18 mouse cellular contexts compared by ENCODE assay signal in genomic region chr1:43385008-43385407, GRCm38 (mm10).
"Had no signal": no experiment of that assay in that cellular context is flagged by ENCODE, and none has a peak within 500 bp of the region (broad histone marks: within the 10 kb centered on the region; RNA-seq: fewer than 3 reads in every experiment).

No protein-coding gene starts in this region.

- ATAC-seq: intestine, postnatal 0 days; midbrain, embryonic 15.5 days had no signal

- H3K4me3 ChIP-seq: left cerebral cortex, adult 2 months; lung, embryonic 15.5 days; midbrain, embryonic 12.5 days; midbrain, embryonic 15.5 days; neural tube, embryonic 12.5 days; neural tube, embryonic 15.5 days had no signal

- H3K27ac ChIP-seq: kidney, postnatal 0 days; left cerebral cortex, adult 2 months; lung, embryonic 15.5 days; midbrain, embryonic 12.5 days; midbrain, embryonic 15.5 days; neural tube, embryonic 12.5 days; neural tube, embryonic 15.5 days had no signal

- H3K27me3 ChIP-seq: lung, embryonic 15.5 days; midbrain, embryonic 12.5 days; midbrain, embryonic 15.5 days; neural tube, embryonic 12.5 days; neural tube, embryonic 15.5 days had no signal

- H3K9ac ChIP-seq: lung, embryonic 15.5 days; midbrain, embryonic 12.5 days; midbrain, embryonic 15.5 days; neural tube, embryonic 12.5 days; neural tube, embryonic 15.5 days had no signal

- DNase-seq: kidney, adult 2 months; kidney, postnatal 25 days; layer of hippocampus, postnatal 36 days; lung, adult 18-20 months; lung, postnatal 10 days; lung, postnatal 36 days; right cerebral cortex, adult 18-20 months; right cerebral cortex, postnatal 14 days; thymus, adult 18-20 months; thymus, postnatal 36 days had no signal

- H3K4me1 ChIP-seq: lung, embryonic 15.5 days; midbrain, embryonic 12.5 days; midbrain, embryonic 15.5 days; neural tube, embryonic 12.5 days; neural tube, embryonic 15.5 days had no signal

- H3K36me3 ChIP-seq: lung, embryonic 15.5 days; midbrain, embryonic 12.5 days; midbrain, embryonic 15.5 days; neural tube, embryonic 12.5 days; neural tube, embryonic 15.5 days had no signal

- H3K9me3 ChIP-seq: lung, embryonic 15.5 days; midbrain, embryonic 12.5 days; midbrain, embryonic 15.5 days; neural tube, embryonic 12.5 days; neural tube, embryonic 15.5 days had no signal

- H3K4me2 ChIP-seq: lung, embryonic 15.5 days; midbrain, embryonic 12.5 days; midbrain, embryonic 15.5 days; neural tube, embryonic 12.5 days; neural tube, embryonic 15.5 days had no signal
